Mouse (Mus musculus) cerebellum, adult 11 months (tissue): ENCODE results near the gene Esr1.
"Not testable (repeated sequence)": the region's sequence is repeated elsewhere in the genome, so short reads cannot be mapped to it uniquely, and the experiment has no call there.

Experiments used
- DNase-seq: peaks from one replicate; pipeline ENCODE4 v3.0.0; 2022

The Esr1 gene

DNA sequence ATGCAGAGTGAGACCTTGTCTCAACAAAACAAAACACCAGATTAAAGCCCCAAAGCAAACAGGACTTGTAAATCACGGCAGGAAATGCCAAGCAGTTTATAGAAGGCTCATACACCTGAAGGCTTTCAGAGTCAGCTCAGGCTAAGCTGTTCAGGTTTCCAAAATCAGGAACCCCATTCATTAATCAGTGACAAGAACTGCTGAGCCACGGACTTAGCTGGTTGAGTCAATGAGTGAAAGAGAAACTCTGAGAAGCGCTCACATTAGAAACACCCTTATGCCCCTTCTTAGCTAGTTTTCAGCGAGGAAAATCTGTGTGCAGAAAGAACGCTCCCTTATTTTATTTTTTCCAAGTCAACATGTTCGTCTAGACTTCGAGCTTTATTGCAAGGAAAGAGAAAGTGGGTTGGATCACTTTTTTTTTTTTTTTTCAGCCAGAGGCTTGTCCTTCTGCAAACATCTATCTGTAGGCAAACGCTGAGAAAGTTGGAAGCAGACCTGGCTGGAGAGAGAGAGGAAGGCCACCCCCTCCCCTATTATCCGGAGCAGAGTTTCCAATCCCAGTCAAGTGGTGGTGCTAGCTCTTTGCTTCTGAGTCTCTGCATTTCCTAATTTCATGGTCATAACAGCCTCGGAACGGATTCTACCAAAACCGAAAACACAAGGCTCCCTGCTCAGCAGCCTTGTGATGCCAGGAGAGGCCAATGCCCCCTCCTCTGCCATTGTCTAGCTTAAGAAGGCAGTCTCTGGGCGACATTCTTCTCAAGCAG, at the start of gene Esr1:
TSS of gene Esr1 (plus strand) at position 208 of the 770 bp plus-strand sequence.
- no peak for DNase-seq

DNA sequence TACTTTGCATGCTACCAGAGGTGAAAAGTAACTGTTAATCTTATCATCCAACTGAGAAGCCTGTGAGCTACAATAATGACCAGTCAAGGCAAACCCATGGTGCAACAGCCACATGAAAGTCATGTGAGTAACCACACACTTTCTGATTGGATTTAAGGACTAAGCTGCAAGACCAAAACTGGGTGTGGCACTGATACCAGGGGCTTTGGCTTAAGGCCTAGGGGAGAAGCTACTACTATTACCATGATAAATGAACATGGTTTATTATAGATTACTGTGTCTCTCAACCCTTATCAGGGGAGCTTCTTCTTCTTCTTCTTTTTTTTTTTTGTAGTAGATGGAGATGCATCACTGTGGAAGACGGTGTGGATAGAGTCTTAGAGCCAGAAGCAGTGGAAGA, 46.2 kb upstream of the Esr1 start:
- no peak for DNase-seq

DNA sequence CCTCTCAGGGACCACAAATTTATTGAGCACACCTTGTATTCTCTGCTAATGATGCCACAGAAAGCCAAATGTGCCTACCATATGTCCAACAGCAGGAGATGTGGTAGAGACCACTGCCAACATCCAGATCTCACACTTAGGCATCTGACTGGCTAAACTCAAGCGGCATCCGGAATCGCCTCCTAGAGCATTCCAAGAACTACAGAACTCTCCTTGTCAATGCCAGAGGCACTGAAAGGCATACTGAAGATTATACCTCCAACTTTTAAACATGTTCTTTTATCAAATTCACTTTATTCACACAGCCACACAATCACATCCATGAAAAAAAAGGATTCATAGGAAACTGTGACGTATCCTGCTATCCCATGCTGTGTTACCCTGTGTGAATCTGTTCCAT, 40.6 kb upstream of the Esr1 start:
- DNase-seq: peak; percentile 1

DNA sequence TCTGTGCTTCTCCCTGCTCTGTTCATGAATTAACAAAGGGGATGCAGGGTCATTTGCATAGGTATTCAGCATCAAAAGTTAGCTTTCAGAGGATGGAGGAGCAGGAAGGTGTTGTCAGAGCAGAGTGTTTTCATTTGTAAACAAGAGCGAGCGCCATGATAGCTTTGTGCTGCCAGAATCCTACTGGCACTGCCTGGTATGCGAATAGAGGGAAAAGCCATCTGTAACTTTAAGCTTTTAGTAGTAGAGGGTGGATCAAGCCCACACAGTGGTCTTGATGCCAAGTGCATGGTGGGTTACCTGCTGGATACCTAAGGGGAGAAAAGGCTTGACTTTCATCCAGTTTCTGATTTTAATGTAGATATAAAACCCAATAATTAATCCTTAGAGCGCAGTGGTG, 40.1 kb upstream of the Esr1 start:
- no peak for DNase-seq

DNA sequence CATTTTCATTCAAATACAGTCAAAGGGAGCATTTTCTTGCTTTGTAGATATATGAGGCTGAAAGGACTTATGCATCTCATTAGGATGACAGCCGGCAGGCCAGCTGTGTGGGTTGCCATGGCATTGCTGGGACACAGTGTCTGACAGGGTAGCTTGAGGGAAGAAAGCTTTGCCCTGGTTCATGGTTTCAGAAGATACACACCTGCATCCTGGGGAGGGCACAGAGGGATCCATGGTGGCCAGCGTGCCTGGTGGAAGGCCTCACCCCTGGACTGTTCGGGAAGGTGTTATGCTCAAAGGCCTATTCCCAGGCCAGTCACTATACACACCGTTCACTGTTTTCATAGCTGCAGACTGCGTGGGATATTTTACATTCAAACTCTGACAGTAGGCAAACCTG, 29.5 kb upstream of the Esr1 start:
- no peak for DNase-seq

DNA sequence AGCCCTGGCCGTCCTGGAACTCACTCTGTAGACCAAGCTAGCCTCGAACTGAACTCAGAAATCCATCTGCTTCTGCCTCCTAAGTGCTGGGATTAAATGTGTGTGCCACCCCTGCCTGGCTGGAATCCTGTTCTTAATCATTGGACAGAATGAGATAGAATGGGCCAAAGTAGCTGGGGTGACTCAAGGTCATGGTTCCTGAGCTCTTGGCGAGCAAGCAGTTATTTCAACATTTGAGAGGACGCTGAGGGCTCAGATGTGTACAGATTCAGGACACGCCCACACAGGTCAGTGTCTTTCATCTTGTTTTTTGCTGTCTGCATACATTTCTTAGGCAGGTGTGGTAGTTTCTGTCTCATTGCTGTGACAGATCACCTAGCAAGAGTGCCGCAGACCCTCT, 24.7 kb upstream of the Esr1 start:
- DNase-seq: no peak

DNA sequence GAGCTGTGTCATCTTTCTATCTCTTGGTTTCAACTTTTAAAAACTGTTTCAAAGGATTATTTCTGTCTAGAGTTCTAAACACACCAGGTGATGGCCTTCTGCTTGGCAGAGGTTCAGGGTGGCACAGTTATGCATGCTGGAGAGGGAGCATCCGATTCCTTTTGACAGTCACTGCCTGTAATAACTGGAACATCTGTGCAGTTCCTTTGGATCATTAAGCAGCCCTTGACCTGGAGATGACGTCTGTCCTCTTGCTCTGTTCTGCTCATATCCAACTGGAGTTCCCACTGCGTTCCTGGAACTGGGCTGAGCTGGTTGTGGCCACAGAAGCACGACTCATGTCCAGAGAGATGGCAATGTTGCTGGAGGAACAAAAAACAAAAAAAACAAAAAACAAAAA, 21.8 kb upstream of the Esr1 start:
- no peak for DNase-seq

DNA sequence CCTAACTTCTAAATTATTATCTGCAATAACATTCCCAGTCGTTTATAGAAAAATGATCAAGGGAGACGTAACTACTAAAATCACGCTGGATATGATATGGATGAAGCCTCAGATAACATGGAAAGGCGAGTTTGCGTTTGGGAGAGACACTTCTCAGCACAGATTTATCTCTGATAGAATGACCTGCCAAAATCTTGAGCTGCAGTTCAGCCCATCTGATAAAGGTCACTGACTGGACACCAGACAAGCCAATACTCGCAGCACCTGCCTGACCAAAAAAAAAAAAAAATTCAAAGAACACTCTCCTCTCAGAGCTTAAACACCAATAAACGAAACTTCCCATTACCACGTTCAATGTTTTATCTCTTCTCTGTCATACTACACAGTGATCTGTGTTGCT, 20.4 kb upstream of the Esr1 start:
- DNase-seq: no peak

DNA sequence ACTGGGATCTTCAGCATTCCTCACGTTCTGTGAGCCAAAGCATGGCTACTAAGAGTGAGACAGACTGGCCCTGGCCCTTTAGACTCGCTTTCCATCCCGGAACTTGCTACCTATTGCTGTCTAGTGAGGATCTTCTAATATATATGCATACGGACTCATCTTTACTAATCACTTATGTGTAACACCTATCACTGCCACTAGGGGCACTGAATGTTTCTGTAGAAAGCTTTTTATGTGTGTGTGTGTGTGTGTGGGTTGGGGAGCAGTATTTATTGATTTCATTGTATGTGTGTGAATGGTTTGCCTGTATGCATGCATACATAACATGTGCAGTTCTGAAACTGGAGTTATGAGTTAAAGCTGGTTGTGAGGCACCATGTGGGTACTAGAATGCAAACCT, 17.6 kb upstream of the Esr1 start:
- no peak for DNase-seq

DNA sequence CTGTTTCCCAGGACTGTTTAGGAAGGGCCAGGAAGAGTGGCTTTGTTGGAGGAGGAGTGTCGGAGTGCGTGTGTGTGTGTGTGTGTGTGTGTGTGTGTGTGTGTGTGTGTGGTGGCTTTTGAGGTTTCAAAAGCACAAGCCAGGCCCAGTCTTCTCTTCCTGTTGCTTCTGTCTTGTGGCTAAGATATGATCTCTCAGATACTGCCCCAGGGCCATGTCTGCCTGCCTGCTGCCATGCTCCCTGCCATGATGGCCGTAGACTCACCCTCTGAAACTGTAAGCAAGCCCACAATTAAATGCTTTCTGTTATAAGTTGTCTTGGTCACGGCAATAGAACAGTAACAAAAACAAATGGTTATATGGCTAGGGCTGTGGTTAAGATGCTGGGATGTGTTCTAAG, 14.2 kb upstream of the Esr1 start:
- DNase-seq: no peak

DNA sequence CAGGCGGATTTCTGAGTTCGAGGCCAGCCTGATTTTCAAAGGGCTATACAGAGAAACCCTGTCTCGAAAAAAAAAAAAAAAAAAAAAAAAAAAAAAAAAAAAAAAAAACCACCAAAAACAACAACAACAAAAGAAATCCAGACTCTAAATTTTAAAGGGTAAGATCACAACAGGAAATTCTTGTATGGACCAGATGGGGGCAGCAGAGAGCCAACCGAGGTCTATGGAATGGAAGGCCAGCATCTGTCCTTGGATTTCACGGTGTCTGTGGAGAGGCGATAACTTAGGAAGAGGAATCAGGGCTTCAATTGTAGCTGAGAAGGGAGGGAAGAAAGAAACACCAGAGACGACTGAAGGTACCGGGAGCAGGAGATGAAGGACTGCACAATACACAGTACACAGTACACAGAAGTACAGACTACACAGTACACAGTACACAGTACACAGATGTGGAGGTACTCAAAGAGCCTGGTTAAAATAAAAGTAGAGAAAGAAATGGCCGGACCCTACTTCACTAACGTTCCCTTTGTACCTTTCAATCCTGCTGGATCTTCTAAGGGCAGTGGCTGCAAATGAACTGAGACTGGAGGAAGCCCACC, 13.1 kb upstream of the Esr1 start:
- peak; percentile 19 for DNase-seq

DNA sequence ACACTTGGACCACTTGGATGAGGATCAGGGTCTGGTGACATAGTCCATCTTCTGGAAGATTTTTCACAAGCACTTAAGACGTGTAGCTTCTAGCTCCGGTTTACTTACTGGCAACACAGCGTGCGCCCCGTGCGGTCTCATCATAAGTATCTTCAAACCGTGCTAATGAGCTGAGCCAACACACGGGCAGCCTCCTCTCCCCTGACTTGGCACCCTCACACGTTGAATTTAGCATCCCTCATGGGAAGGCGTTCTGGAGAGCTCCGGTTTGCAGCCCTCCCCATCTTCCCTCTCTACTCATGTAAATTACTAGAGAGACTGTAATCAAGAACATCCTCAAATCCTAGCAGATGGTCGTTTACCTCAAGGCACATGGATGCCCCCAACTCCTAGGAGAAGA, 12.5 kb upstream of the Esr1 start:
- DNase-seq: no peak

DNA sequence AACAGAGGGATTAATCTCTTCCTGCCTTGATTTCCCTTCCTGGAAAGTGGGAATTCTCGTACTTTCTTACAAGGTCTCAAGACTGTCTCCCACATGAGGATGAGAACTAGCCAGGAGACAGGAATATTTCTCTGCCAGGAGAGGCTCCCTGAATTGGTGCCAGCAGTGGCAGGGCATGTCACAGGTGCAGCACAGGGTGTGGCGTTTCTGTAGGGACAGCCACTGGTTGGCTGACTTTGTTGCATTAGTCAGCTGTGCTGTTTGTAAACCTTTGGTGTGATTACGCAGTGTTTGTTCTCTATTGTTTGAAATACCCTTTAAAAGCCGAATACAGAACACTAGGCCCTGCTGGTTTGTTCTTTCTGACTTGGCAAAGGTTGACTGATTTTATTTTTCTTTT, 11.8 kb upstream of the Esr1 start:
- no peak for DNase-seq

DNA sequence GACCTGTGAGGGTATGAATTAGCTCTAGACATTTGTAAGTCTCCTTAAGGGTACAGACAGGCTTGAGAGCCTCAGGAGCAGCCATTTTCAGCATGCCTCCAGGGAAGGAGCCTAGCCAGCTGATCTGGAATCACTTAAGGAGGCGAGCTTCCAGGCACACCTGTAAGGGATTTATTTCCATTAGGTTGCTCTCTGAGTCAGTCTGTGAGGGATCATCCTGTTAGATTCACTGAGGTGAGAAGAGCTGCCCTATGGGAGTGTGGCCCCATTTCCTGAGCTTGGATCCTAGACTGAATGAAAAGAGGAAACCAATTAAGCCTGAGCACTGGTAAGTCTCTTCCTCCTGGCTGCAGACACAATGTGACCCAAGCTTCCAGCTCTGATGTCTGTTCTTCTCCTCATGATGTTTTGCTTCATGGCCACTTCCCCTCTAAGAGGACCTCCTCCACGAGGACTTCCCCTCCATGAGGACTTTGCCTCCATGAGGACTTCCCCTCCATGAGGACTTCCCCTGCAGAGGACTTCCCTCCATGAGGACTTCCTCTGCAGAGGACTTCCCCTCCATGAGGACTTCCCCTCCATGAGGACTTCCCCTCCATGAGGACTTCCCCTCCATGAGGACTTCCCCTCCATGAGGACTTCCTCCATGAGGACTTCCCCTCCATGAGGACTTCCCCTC, 10.5 kb upstream of the Esr1 start:
- no peak for DNase-seq

DNA sequence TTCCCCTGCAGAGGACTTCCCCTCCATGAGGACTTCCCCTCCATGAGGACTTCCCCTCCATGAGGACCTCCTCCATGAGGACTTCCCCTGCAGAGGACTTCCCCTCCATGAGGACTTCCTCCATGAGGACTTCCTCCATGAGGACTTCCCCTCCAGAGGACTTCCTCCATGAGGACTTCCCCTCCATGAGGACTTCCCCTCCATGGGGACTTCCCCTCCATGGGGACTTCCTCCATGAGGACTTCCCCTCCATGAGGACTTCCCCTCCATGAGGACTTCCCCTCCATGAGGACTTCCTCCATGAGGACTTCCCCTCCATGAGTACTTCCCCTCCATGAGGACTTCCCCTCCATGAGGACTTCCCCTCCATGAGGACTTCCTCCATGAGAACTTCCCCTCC, 9.8 kb upstream of the Esr1 start:
- not testable (repeated sequence) for DNase-seq

DNA sequence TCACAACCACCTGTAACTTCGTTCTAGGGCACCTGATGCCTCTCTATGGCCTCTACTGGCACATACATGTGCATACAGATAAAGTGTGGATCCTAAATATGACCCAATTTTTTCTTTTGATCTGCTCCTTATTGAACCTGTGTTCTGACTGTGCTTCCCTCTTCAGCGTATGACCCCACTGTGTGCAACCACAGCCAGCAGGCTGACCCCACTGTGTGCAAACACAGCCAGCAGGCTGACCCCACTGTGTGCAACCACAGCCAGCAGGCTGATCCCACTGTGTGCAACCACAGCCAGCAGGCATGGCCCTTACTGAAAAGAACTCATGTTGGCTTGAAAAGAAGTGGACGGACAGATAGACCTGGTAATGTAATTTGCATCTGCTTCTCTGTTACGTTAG, 8.9 kb upstream of the Esr1 start:
- no peak for DNase-seq

DNA sequence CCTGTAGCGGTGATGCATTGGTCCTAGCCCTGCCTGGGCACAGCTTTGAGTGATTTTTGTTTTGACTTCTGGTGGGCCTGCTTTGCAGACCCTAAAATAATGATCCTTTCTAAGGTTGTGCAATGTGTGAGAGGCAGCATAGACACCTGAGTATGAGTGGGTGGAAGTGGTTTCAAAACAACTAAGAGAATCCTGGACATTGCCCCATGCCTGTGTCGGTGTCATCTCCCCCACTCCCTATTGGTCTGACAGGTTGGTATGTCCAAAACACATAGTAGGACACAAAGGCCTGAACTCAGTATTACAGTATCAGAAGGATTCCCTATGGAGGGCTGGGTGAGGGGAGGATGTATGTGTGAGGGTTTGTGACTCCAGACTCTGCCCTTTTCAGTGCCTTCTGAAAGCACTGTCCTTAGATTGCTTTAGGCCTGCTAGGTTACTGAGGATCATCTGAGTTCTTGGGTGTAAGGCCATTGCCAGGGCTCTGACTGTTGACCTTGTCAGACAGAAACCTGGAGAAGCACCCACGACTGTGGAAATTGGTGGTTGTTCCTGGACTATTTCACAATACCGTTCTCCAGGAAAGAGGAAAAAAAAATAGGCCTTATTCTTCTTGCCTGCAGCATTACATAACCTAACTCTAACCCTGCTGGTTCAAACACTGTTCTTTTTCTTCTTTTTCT, 6.7 kb upstream of the Esr1 start:
- DNase-seq: no peak

DNA sequence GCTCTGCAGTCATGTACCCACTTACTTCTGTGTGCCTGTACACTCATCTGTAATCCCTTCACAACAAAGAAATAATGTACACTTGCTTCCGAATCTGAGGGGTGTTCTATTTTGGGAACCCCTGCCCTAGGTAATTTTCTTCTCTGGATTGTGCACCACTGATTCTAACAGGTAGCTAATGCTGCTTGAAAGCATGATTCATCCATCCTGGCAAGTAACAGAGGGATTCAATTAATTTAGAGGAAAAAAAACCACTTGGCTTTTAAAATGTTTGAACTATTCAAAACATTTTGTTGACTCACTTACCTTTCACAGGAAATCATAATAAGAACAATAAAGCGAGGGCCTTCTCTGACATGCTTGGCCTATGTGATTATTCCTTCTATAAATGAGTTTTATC, 1.2 kb upstream of the Esr1 start:
- no peak for DNase-seq

DNA sequence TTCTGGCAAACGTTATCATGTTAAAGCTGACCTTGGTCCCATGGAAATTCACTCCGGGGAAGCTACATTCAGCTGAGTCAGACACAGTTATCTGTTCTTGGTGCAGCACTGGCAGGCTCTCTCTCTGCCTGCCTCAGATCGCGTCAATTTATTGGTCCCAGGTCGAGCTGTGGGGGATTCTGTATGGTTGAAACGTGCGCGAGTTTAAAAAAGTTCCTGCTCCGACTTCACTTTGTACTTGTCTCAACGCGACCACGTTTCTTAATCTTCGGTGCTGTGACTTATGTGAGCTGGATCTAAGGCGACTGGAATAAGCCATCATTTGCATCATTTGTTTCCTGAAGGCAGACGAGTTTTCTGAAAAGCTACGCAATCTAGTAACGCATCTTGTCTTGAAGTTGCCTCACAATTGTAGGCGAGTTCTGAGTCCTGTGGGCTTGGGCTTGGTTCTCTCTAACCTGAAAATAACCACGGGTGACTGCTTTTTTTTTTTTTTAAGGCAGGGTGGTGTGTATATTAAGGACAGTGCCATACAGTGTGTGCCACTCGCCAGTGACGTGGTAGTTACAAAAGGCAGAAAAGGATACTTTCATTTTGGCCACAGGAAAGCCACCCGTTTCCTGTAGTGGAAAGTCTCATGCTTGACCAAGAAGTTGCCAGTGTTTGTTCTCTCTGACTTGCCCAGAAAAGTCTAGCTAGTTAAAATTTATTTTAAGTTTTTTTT, 1.1 kb downstream of the Esr1 start:
- DNase-seq: no peak

DNA sequence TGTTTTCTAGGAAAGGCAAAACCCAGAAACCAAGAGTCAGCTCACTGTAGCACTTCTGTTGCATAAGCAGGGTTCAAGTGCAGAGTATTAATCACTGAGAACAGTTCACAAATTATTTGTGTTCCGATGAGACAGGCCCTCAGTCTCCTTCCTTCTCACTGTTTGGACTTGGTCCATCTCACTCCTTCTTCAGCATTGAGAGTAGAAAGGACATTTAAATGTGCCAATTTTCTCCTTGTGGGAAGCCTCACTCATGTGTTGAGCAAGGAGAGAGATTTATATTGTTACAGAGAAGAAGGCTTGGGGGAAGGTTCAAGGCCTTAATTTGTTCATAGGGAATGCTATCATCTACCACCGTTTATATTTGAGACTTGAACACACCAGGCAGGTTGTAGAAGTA, 6.6 kb downstream of the Esr1 start:
- no peak for DNase-seq

DNA sequence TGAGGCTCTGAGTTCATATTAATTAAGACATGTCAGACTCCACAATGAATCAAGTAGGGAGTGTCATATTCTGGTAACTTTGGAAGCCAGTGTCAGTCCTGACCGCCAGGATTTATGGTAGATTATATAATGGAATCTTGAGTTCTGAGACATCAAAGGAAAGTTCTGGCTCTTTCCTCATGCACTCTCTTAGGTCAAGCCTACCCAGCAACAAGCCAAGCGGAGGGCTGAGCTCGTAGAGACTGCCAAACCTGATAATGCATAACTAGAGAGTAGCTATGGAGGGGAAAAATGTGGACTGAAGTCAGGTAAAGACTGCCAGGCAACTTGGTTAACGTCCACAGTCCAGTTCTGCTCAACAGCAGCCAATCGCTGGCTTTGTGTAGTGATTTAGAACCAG, 7.3 kb downstream of the Esr1 start:
- no peak for DNase-seq

DNA sequence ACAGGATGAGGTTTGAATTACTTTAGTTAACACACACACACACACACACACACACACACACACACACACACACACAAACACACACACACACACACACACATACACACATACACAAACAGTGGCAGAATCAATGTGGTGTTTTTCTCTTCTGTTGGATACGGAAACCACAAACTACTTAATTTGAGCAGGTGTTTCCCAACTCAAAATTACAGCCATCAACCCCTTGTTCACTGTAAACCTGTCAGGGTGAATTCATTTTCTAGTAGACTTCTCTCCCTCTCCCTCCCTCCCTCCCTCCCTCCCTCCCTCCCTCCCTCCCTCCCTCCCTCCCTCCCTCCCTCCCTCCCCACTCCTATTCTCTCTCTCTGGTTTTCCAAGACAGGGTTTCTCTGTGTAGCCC, 8.0 kb downstream of the Esr1 start:
- DNase-seq: not testable (repeated sequence)
